Mouse (Mus musculus) cerebellum, adult 2 months (tissue): ENCODE data around the gene Kat2b.

Experiments
- CTCF ChIP-seq: fragments of 200-500 bp; IDR thresholded peaks from 2 replicates; pipeline ENCODE4 v1.5.1; 2011; ENCODE audit warnings: low read depth, mild to moderate bottlenecking, control low read depth, low read length, moderate library complexity, borderline replicate concordance; ENCODE audit not compliant: insufficient read depth
- POLR2A ChIP-seq: fragments of 200-500 bp; IDR thresholded peaks from 2 replicates; pipeline ENCODE4 v1.6.1; 2011; ENCODE audit warnings: low read length, control low read depth, borderline replicate concordance; ENCODE audit not compliant: insufficient read depth

- TF ChIP-seq POLR2A (no peak), CTCF (no peak)
Measured at GRCm38 (mm10) chr17:53618369-53618768, 51.7 kb downstream of the Kat2b start.
